Mouse (Mus musculus): ENCODE measurements around the gene Xaf1. TPM values are rescaled to one million over a fixed set of nuclear protein-coding genes. Genes with fewer than 3 reads are reported as not detected.
"Not testable (repeated sequence)": the region's sequence is repeated elsewhere in the genome, so short reads cannot be mapped to it uniquely, and the experiment has no call there.

The Xaf1 gene
- polyA plus RNA-seq, 1 experiment from 2014 or later = 5.4 TPM

- no peaks in the 10 kb centered on the region for H3K27me3 ChIP-seq (replicated peaks; ENCODE audit: control insufficient read depth, insufficient read depth, low read length)
- no peaks in the 10 kb centered on the region for H3K36me3 ChIP-seq (ENCODE audit: control insufficient read depth, insufficient read depth, low read length)
- no peak overlapping the region for H3K9ac ChIP-seq (ENCODE audit: low read depth, low read length)
- ATAC-seq = no peak
- no peaks in the 10 kb centered on the region for H3K9me3 ChIP-seq (ENCODE audit: control insufficient read depth, low read length)
- no peak overlapping the region for H3K4me2 ChIP-seq (ENCODE audit: low read depth, low read length)
- 87% methylated on average over 4 of the region's 4 CpGs for WGBS
- no peak overlapping the region for H3K4me3 ChIP-seq (ENCODE audit: low read length)
- H3K4me1 ChIP-seq (ENCODE audit: control insufficient read depth, insufficient read depth, low read length) = no peaks in the 10 kb centered on the region
- no peak overlapping the region for H3K27ac ChIP-seq (ENCODE audit: low read length)
These were observed 33.2 kb downstream of the Xaf1 start for GRCm38 (mm10) chr11:72334653-72335052.

GRCm38 (mm10) chr11:72336726-72337125 is 35.3 kb downstream of the Xaf1 start:
- no peak for ATAC-seq
- Histone ChIP-seq H3K27me3 (replicated peaks; ENCODE audit: control insufficient read depth, insufficient read depth, low read length) (no peaks in the 10 kb centered on the region), H3K4me2 (ENCODE audit: low read depth, low read length) (no peak overlapping the region), H3K9ac (ENCODE audit: low read depth, low read length) (no peak overlapping the region), H3K4me1 (ENCODE audit: control insufficient read depth, insufficient read depth, low read length) (no peaks in the 10 kb centered on the region), H3K9me3 (ENCODE audit: control insufficient read depth, low read length) (no peaks in the 10 kb centered on the region), H3K4me3 (ENCODE audit: low read length) (no peak overlapping the region), H3K27ac (ENCODE audit: low read length) (no peak overlapping the region), H3K36me3 (ENCODE audit: control insufficient read depth, insufficient read depth, low read length) (no peaks in the 10 kb centered on the region)
- 77% methylated on average over 8 of the region's 8 CpGs for WGBS

DNA sequence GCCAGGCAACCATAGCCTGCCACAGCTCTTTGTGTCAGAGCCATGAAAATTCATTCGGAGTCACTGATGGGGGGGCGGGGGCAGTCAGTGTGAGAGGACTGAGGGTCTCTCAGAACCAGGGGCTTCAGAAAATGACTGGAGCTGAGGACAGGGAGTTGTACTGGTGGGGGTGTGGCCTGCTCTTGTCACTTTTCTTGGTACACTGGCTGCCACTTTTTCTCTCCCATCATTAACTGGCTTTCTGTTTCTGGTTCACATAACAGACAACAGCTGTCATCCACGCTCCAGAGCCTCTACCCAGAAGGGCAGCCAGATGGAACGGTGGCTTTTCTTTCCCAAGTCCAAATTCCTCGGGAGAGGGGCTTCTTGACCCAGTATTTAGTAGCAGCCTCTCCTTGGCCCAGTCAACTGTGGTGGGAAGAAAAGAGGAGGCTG is 37.0 kb downstream of the Xaf1 start:
- H3K27ac ChIP-seq (ENCODE audit: low read length) = no peak overlapping the region
- no peaks in the 10 kb centered on the region for H3K4me1 ChIP-seq (ENCODE audit: control insufficient read depth, insufficient read depth, low read length)
- H3K4me2 ChIP-seq (ENCODE audit: low read depth, low read length) = no peak overlapping the region
- H3K9ac ChIP-seq (ENCODE audit: low read depth, low read length) = no peak overlapping the region
- no peaks in the 10 kb centered on the region for H3K27me3 ChIP-seq (replicated peaks; ENCODE audit: control insufficient read depth, insufficient read depth, low read length)
- H3K36me3 ChIP-seq (ENCODE audit: control insufficient read depth, insufficient read depth, low read length) = no peaks in the 10 kb centered on the region
- no peaks in the 10 kb centered on the region for H3K9me3 ChIP-seq (ENCODE audit: control insufficient read depth, low read length)
- no peak overlapping the region for H3K4me3 ChIP-seq (ENCODE audit: low read length)
- WGBS = 66% methylated on average over 5 of the region's 5 CpGs
- ATAC-seq = no peak

- no peak overlapping the region for H3K9ac ChIP-seq (ENCODE audit: low read depth, low read length)
- H3K4me3 ChIP-seq (ENCODE audit: low read length) = no peak overlapping the region
- no peak overlapping the region for H3K4me2 ChIP-seq (ENCODE audit: low read depth, low read length)
- no peaks in the 10 kb centered on the region for H3K9me3 ChIP-seq (ENCODE audit: control insufficient read depth, low read length)
- no peaks in the 10 kb centered on the region for H3K4me1 ChIP-seq (ENCODE audit: control insufficient read depth, insufficient read depth, low read length)
- 86% methylated on average over 4 of the region's 4 CpGs for WGBS
- ATAC-seq = no peak
- H3K27me3 ChIP-seq (replicated peaks; ENCODE audit: control insufficient read depth, insufficient read depth, low read length) = no peaks in the 10 kb centered on the region
- no peak overlapping the region for H3K27ac ChIP-seq (ENCODE audit: low read length)
- H3K36me3 ChIP-seq (ENCODE audit: control insufficient read depth, insufficient read depth, low read length) = no peaks in the 10 kb centered on the region
These were observed 38.3 kb downstream of the Xaf1 start for GRCm38 (mm10) chr11:72339716-72340115.

- peak overlapping the region; percentile 32; the same call in 1 of the 2 replicates for H3K4me2 ChIP-seq (ENCODE audit: low read depth, low read length)
- H3K4me1 ChIP-seq (ENCODE audit: control insufficient read depth, insufficient read depth, low read length) = no peaks in the 10 kb centered on the region
- ATAC-seq = peak; percentile 86
- H3K36me3 ChIP-seq (ENCODE audit: control insufficient read depth, insufficient read depth, low read length) = no peaks in the 10 kb centered on the region
- no peak overlapping the region for H3K27ac ChIP-seq (ENCODE audit: low read length)
- H3K9ac ChIP-seq (ENCODE audit: low read depth, low read length) = no peak overlapping the region
- no peaks in the 10 kb centered on the region for H3K27me3 ChIP-seq (replicated peaks; ENCODE audit: control insufficient read depth, insufficient read depth, low read length)
- no peaks in the 10 kb centered on the region for H3K9me3 ChIP-seq (ENCODE audit: control insufficient read depth, low read length)
- no peak overlapping the region for H3K4me3 ChIP-seq (ENCODE audit: low read length)
- WGBS = 13% methylated on average over 7 of the region's 7 CpGs
These were observed 41.3 kb downstream of the Xaf1 start for GRCm38 (mm10) chr11:72342549-72343237.

GRCm38 (mm10) chr11:72343238-72343625 is 41.8 kb downstream of the Xaf1 start:
- H3K36me3 ChIP-seq (ENCODE audit: control insufficient read depth, insufficient read depth, low read length); H3K9me3 ChIP-seq (ENCODE audit: control insufficient read depth, low read length); H3K27ac ChIP-seq (ENCODE audit: low read length); H3K4me3 ChIP-seq (ENCODE audit: low read length); ATAC-seq; H3K4me2 ChIP-seq (ENCODE audit: low read depth, low read length); H3K27me3 ChIP-seq (replicated peaks; ENCODE audit: control insufficient read depth, insufficient read depth, low read length); H3K9ac ChIP-seq (ENCODE audit: low read depth, low read length); H3K4me1 ChIP-seq (ENCODE audit: control insufficient read depth, insufficient read depth, low read length): not testable (repeated sequence)
- WGBS = 83% methylated on average over 5 of the region's 5 CpGs

DNA sequence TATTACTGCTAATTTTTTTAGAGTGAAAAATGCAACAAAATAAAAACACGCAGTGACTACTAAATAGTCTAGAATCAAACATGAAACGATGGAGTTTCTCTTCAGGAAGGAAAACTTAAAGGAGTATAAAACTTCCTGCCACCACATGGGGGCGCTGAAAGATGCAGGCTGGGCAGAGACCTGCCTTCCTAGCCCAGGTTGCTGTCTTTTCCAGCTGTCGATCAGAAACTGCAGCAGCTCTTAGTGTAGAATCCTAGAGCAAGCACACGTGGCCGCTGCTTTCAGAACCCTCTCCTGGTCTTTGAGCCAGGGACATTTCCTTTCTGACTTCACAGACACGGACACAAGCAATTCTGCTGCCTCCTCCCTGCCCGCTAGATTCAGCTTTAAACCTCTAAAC is 42.5 kb downstream of the Xaf1 start:
- Histone ChIP-seq H3K4me2 (ENCODE audit: low read depth, low read length) (no peak overlapping the region), H3K4me3 (ENCODE audit: low read length) (no peak overlapping the region), H3K4me1 (ENCODE audit: control insufficient read depth, insufficient read depth, low read length) (peaks cover 5% of the 10 kb centered on the region), H3K9ac (ENCODE audit: low read depth, low read length) (no peak overlapping the region), H3K27ac (ENCODE audit: low read length) (no peak overlapping the region), H3K27me3 (replicated peaks; ENCODE audit: control insufficient read depth, insufficient read depth, low read length) (no peaks in the 10 kb centered on the region), H3K36me3 (ENCODE audit: control insufficient read depth, insufficient read depth, low read length) (no peaks in the 10 kb centered on the region), H3K9me3 (ENCODE audit: control insufficient read depth, low read length) (no peaks in the 10 kb centered on the region)
- ATAC-seq = no peak
- WGBS = 25% methylated on average over 8 of the region's 8 CpGs

DNA sequence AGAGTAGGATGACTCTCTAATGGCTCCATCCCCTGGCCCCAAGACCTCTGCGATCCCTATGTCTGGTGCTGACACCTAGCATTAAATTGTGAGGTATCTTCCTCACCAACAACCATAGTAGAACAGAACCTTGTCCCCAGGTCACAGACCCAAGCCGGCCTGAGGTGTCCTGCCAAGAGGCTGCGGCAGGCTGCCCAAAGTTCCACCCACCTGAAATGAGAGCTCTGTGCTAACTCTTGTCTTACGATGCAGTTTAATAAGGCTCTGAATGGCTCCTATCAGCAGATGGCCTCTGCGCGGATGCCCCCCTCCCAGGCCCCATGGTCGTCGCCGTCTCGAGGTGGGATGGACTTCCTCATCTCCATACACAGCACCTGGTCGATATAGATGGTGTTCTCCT is 43.1 kb downstream of the Xaf1 start:
- WGBS = 80% methylated on average over 11 of the region's 11 CpGs
- ATAC-seq = no peak
- Histone ChIP-seq H3K9ac (ENCODE audit: low read depth, low read length) (no peak overlapping the region), H3K4me1 (ENCODE audit: control insufficient read depth, insufficient read depth, low read length) (peaks cover 8% of the 10 kb centered on the region), H3K4me3 (ENCODE audit: low read length) (no peak overlapping the region), H3K9me3 (ENCODE audit: control insufficient read depth, low read length) (no peaks in the 10 kb centered on the region), H3K27ac (ENCODE audit: low read length) (no peak overlapping the region), H3K27me3 (replicated peaks; ENCODE audit: control insufficient read depth, insufficient read depth, low read length) (no peaks in the 10 kb centered on the region), H3K4me2 (ENCODE audit: low read depth, low read length) (no peak overlapping the region), H3K36me3 (ENCODE audit: control insufficient read depth, insufficient read depth, low read length) (no peaks in the 10 kb centered on the region)

- no peaks in the 10 kb centered on the region for H3K36me3 ChIP-seq (ENCODE audit: control insufficient read depth, insufficient read depth, low read length)
- WGBS = 40% methylated on average over 10 of the region's 10 CpGs
- no peak overlapping the region for H3K9ac ChIP-seq (ENCODE audit: low read depth, low read length)
- no peak overlapping the region for H3K27ac ChIP-seq (ENCODE audit: low read length)
- peaks cover 8% of the 10 kb centered on the region for H3K4me1 ChIP-seq (ENCODE audit: control insufficient read depth, insufficient read depth, low read length)
- H3K27me3 ChIP-seq (replicated peaks; ENCODE audit: control insufficient read depth, insufficient read depth, low read length) = no peaks in the 10 kb centered on the region
- H3K4me2 ChIP-seq (ENCODE audit: low read depth, low read length) = no peak overlapping the region
- ATAC-seq = no peak
- H3K9me3 ChIP-seq (ENCODE audit: control insufficient read depth, low read length) = no peaks in the 10 kb centered on the region
- H3K4me3 ChIP-seq (ENCODE audit: low read length) = no peak overlapping the region
These were observed 47.1 kb downstream of the Xaf1 start for GRCm38 (mm10) chr11:72348563-72348962.

DNA sequence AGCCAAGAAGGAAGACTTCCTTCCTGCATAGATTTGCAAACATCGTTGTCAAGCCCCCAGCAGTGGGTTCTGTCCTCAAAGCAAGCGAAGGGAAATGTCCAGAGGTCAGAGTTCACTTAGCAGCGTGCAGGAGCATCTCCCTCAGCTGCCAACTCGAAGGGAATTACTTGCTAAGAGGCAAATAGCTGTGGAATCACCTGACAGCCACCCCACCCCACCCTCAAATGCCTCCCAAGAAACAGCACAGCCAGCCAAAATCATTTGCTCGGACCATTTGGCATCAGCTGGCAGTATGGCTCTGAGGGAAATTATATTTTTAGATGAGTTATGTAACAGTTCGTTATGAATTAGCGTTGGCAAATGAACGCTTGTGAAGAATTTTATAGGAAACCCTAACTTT is 47.6 kb downstream of the Xaf1 start:
- no peaks in the 10 kb centered on the region for H3K27me3 ChIP-seq (replicated peaks; ENCODE audit: control insufficient read depth, insufficient read depth, low read length)
- H3K4me1 ChIP-seq (ENCODE audit: control insufficient read depth, insufficient read depth, low read length) = peaks cover 8% of the 10 kb centered on the region
- no peak overlapping the region for H3K9ac ChIP-seq (ENCODE audit: low read depth, low read length)
- H3K4me2 ChIP-seq (ENCODE audit: low read depth, low read length) = no peak overlapping the region
- H3K4me3 ChIP-seq (ENCODE audit: low read length) = no peak overlapping the region
- no peak overlapping the region for H3K27ac ChIP-seq (ENCODE audit: low read length)
- 43% methylated on average over 8 of the region's 8 CpGs for WGBS
- H3K9me3 ChIP-seq (ENCODE audit: control insufficient read depth, low read length) = no peaks in the 10 kb centered on the region
- H3K36me3 ChIP-seq (ENCODE audit: control insufficient read depth, insufficient read depth, low read length) = no peaks in the 10 kb centered on the region
- ATAC-seq = no peak
